Mouse (Mus musculus) frontal cortex, postnatal 14 days (tissue): ENCODE results near the gene Faap100.
A peak's percentile ranks its signal among the peaks of the same experiment; 100 is the strongest.
"Not testable (repeated sequence)": the region's sequence is repeated elsewhere in the genome, so short reads cannot be mapped to it uniquely, and the experiment has no call there.

ENCODE experiments used
- DNase-seq, 2 experiments: peaks; one replicate each; pipeline ENCODE4 v3.0.0; 2022; ENCODE audit warnings: low spot score in 2 of 2

The Faap100 gene

DNA sequence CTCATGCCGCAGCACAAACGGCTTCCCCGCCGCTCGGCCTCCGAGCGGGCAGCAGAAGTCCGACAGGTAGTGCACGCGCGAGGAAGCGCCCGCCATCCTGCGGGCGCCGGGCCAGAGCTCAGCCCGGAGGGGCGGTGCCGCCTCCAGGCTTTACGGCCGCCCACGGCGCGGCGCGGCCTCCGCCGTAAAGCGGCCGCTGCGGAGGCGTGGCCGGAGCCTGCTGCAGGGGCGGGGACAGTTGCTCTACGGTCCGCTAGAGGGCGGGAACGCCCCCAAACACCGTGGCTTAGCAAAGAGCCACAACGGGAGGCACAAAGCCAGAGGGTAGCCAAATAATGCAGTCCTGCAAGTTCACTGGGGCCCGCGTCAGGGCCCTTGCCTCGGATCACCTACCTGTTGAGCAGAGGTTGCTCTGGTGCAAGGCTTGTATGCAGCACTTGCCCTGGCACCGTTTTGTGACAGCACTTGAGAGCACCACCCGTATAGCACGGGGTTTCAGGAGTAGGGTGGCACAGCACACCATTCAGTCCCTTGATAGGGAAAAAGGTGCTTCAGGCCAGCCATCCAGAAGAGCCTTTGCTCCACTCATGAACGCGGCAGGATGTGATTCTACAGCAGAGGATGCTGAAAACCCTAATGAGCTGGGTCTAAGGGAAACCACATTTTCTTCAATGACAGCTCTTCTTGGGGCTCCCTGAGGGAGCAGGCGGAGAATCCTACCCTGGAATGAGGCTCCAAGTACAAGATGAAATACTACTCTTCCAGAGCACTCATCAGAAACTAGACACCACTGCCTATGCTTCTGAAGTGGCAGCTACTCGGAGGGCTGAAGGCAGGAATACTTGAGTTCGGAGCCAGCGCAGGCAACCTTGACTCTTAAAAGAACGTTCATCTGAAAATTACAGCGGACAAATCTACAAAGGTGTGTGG, at the start of gene Faap100:
TSS of gene Faap100 (minus strand) at position 154 of the 930 bp plus-strand sequence.
- peak; percentile 79 to 80 for DNase-seq

DNA sequence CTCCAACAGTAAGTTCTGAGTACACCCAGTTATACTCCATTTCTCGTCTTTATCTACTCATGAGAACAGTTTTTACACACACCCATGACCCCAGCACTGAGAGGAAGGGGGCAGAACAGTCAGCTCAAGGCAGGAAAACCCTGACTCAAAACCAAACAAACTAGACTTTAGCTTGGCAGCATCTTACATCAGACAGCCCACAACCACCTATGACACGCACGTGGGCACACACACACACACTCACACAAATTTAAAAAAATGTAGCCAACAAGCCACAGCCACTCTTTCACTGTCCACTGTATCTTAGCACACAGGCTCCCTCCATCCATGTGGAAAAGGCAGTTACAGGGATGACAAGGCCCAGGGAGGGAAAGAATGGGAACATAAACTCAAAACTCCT, 48.2 kb upstream of the Faap100 start:
- DNase-seq = no peak

DNA sequence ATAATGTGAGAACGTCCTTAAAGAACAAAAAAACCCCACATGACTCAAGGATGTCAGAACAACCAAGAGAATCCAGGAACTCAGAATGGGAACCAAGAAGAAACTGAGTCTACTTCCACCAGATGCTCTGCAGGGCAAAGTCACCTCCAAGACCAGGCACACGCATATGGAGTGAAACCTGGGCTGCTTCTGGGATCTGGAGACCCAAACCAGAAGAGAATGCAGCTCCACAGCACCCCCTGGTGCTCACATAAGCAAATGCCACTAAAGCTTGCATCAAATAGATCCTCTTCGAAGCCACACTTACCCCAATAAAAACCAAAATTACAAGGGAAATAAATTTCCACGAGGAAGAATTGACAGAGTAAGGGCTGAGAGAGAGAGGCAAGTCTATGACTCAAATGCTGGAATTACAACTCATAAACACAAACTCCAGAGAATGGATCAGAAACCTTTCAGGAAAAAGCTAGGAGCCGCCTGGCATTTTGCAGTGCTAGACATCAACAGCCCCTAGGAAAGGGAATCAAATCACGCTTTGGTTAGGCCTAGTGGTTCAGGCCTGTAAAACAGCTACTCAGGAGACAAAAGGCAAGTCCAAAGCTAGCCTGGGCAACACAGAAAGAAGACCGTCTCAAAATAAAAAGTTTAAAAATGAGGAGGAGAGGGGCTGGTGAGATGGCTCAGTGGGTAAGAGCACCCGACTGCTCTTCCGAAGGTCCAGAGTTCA, 45.2 kb upstream of the Faap100 start:
- DNase-seq = peak in 1 of 2 experiments; percentile 48

DNA sequence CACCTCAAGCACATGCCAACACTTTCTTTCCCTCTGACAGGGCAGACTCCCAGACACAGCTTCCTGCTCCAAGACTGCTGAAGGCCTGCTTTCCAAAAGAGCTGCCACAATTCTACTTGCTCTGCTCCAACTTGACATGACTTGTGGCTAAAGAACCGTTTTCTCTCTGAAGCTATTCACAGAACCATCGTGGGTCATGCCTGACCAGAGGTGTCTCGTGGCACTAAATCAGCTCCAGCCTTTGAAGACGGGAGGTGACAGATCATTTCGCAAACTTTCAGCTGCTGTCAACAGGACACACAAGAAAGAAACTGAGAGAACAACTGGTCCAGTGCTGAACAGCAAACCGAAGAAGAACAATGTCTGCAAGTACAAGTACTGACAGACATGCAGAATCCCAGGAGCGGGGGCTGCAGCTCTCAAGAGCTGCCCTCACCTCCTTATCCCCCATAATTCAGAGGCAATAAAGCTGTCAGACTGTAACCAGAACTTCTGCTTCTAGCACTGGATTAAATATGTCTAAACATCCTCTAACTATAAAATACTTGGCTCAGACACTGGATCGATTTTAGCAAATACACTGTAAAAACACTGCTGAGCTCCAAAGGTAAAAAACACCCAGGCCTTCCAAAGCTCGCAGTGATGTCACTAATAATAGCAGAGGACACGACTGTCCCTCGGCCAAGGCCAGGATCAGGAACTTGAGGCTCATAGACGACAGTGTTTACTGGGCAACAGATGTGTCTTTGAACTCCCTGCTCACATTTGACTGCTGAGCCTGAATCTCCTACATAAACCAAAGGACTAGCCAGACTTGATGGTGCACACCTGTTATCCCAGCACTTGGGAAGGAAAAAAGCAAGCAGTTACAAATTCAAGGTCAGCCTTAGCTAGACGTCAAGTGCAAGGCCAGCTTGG, 44.3 kb upstream of the Faap100 start:
- DNase-seq = no peak

DNA sequence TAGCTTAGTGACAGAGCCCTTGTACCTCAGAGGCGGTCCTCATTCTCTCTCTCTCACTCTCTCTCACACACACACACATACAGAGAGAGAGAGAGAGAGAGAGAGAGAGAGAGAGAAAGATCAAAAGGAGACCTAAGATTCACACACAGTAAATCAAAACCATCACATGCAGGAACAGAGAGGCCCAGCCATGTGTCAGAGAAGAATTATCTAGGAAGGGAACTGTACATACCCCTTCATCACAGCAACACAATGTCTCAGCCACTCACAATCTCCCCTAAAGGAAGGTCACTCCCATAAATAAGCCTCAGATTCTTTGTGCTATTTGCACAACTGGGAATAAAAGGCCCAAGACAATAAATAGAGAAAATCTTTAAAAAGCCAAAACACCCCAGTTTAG, 40.0 kb upstream of the Faap100 start:
- no peak for DNase-seq

DNA sequence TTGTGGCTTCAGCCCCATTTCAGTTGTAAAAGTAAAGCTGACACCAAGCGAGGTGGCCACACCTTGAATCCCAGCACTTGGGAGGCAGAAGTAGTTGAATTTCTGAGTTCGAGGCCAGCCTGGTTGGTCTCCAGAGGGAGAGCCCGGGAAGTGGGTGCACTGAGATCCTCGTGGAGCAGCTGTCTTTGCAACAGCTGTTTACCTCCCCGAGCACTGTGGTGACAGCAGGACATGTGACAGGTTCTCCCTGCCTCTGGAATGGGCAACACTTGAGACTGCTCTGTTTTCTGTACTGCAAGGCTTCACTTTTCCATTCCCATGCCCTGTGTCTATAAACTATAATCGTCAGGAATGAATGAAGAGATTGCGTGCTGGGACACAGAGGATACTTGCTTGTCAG, 39.3 kb upstream of the Faap100 start:
- no peak for DNase-seq

DNA sequence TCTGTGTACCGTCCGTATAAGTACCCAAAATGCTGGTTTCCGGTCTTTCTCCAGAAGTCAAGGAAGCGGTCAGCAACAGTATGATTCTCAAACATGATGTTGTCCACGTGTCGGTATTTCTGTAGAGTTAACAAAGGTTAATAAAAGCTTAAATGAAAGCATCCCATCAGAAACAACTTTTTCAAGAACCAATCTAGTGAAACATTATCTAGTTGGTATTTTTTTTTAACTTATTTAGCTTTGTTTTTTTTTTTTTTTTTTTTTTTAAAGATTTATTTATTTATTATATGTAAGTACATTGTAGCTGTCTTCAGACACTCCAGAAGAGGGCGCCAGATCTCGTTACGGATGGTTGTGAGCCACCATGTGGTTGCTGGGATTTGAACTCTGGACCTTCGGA, 35.1 kb upstream of the Faap100 start:
- DNase-seq = not testable (repeated sequence)

DNA sequence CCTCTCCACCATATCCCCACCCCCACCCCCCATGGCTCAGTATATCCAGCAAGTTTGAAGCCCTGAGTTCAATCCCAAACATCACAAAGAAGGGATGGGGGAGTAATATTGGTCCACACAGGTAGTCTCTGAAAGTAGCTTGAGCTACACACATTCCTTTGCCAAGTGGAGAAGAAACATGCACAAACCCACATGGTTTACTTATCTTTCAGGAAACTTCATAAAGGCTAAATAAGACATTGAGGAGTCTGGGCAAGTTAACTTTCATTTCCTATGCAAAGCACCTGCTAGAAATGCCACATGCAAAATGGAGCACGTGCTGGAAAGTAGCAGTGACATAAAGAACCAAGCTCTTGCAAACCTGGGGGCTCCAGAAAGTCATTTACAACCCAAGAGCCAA, 27.9 kb upstream of the Faap100 start:
- no peak for DNase-seq

DNA sequence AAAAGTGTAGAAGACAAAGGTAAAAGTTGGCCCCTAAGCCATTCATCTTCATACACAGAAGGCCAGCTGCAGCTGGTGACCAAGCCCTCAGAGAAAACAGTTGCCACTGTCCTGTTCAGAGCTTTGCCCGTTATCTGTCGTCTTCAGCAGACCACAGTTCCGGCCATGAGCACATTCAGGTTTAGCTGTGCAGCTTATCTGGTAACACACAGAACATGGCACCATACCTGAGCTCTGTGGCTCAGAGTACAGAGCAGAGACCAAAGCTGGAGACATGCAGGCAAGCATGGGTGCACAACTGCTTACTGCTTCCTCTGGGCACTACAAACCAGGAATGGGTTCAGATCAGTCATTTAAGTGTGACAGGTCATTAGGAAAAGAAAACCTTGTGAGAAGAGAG, 27.3 kb upstream of the Faap100 start:
- DNase-seq = no peak

DNA sequence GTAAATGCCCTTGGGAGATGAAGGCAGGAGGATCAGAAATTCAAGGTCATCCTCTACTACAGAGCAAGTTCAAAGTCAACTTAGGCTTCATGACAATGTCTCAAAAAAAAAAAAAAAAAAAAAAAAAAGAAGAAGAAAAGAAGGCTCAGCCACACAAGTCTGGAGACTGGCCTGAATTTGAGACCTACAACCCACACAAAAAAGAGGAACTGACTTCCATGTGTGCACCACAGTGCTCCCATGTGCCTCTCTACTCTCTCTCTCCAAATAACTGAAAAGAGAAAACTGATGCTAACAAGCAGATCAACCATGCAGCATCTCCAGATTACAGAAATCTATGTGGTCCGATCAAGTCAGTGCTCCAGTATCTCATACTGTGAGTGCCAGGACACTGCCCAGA, 26.2 kb upstream of the Faap100 start:
- no peak for DNase-seq

DNA sequence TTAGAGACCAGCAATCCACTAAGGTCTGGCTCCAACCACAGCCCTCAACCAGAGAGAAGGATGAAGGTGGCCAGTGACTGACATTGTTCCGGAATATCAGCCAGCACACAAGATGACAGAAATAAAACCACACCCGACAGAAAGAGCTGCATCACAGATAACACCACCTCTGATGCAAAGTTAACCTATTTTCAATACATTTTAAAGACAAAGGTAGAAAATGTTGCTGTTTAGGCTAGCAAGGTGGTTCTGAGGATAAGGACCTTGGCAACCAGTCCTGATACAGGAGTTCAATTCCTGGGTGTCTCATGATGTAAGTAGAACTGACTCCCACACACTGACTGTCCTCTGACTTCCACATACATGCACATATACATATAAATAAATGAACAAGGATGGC, 20.8 kb upstream of the Faap100 start:
- no peak for DNase-seq

DNA sequence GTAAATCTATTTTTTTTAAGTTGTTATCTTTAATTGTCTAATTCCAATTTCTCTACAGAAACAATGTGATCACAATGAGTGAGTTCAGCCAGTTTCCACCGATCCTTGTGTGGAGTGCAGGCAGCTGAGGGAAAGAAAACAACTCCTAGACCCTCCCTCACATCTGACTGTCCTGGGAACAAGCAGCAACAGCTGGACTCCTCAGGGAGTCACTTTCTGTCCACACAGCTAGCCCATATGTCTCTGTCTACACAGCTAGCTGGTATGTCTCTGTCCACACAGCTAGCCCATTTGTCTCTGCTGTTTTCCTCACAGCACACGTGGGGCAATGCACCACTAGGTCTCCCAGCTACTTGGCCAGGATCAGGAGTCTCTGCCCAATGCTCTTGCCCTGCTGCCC, 19.0 kb upstream of the Faap100 start:
- DNase-seq = no peak

DNA sequence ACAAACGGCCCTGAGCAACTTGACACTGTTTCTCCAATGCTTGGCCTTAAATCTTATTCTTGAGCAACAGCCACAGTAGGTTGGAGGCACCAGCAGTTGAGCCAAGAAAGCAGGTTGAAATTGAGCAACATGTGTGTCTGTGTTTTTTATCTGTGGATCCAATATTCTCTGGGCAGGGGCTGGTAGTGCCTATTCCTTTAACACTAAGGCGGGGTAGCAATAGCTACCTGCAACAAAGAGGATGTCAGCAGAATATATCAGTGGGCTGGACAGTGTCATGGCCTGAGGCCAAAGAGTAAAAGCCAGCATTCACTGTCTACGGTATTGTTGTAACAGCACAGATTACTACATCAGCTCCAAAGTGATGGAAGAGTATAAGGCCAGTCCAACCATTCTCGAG, 17.1 kb upstream of the Faap100 start:
- no peak for DNase-seq

DNA sequence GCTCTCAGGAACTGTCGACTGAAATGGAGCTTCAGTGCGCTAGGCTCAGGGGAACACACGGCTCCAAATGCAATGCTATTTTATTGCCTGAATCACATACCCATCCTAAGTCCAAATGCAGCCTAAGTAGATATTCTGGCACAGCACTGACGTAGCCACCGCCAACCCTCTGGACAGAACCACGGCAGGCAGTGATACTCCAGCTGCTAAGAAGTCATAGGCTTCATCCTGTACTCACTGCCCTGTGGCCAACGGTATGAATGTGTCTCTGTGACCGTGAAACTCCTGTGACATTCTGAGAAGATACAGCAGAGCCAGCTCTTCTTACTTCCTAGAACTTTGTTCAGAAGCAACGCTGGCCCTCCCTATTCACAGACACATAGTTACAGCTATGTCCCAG, 10.0 kb upstream of the Faap100 start:
- DNase-seq = no peak

DNA sequence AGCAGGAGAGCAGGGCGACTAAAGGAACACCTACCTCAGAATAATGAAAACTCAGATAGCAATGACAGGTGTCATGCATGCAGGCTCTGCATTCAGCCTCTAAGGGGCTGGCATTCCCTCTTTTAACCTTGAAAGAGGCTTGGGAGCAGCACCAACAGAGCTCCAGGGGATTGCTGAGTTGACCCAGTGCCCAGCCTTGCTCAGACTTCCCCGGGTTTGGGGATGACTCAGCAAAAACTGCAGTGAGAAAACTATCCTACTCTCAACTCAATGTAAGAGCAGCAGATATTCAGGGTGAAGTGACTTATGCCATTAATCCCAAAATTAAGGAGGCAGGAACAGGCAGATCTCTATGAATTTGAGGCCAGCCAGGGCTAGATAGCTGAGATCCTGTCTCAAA, 8.6 kb upstream of the Faap100 start:
- no peak for DNase-seq

DNA sequence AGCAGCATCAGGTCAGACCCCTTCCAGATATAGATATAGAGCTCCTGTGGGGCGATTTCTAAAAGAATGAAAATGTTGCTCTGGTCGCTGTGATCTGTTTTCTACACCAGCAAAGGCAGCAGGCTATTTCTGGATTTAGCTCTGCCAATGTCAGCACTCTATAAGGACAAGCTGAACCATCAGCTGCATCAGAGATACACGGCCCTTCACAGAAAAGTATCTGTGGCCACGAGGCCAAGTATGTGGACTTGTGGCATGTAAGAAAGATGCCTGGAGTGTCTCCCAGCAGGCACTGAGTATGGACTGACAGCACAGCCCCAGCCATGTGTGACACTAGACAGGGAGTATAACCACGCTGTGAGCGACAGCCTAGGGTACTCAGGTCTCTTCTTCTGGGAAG, 8.1 kb upstream of the Faap100 start:
- DNase-seq = no peak

DNA sequence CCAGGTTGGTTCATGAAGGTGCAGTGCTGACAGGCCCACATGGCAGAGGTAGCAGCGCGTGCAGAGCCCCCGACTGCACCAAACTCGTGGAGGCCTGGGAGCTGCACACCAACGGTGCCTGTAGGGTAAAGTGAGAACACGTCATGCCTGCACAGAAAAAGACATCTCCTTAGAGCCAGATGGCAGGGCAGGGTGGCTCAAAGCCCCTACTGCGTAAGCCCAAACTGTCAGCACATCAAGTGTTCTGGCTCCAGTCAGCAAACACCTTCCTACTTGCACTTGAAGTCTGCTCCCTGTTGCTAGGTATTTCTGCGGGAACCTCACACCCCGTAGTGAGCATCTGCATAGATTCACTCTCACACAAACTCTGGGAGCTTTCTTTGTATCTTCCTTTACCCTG, 3.9 kb upstream of the Faap100 start:
- DNase-seq = peak in 1 of 2 experiments; percentile 38

DNA sequence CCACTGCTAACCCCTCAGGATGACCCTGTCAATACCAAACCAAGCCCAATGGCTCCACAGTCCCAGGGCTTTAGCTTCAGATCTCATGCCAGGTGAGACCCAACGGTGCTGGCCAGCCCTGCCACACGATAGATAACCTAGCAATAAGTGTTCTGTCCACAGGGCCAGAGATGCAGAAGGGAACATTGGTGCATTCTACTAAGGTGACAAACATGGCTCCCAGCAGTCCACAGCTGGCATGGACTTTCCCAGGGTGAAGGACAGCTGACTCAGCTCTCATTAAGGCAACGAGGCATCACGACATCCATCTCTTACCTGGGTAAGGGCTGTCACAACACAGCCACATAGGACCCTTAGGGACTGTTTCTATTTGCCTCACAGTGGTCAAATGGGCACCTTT, 2.6 kb upstream of the Faap100 start:
- peak in 1 of 2 experiments; percentile 5 for DNase-seq

DNA sequence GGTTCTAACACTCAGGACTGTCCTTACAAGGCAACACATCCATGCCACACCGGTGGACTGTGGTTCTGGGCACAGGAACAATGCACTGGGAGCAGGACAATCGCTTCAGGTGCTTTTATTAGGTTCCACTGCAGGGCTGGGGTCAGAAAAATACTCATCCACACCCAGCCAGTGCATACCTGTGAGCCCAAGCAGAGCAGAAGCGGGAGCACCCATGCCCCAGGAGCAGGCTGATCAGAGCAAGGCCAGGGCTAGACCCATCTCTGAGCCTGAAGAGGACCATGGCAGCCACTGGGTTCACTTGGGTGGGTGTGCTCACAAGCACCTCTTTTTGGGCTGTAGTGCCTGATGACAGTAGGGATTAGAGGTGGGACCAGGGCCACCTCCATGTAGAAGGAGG, 1.7 kb upstream of the Faap100 start:
- no peak for DNase-seq

DNA sequence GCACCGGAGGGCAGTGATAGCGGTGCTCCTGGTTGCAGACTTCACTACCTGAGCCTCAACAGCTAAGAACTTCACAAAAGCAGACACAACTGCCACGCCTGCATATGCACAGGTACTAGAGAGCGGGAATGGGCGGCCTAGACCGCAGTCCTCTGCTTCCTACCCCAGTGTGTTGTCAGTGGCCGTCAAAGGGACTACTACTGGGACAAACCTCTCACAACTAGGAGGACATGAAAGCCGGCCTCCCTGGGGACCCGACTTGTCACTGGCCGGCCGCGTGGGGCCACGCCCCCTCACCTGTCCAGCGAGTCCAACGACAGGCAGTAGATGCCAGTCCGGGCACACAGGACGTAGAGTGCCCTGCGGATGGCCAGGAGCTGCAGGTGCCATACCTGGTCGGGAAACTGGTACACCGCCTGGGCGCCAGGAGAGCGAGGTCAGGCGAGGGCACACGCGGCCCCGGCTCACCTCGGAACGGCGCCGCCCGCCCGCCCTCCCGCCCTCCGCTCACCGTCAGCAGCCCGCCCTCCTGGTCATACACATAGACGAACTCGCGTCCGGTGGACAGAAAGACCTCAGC, 443 bp downstream of the Faap100 start:
- DNase-seq = no peak

DNA sequence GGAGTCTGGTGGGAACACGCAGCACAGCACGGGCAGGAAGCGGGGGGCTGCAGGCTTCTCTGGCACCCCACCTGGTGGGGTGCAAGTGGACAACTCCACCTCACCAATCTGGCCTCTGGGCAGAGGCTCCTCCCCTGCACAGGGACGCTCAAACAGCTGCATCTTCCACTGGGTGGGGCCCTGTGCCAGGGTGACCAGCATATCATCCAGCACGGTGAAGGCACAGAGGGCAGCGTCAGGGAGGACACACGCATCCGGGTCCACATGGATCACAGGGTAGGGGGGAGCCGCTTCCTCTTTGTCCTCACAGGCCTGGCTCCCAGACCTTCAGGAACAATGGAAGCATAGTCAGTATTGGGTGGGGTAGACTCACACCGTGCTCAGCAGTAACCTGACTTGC, 1.2 kb downstream of the Faap100 start:
- DNase-seq = no peak
